Mouse (Mus musculus): Measurements from ENCODE around the gene Cd200r1. TPM values are rescaled to one million over a fixed set of nuclear protein-coding genes. Genes with fewer than 3 reads are reported as not detected.

Gene Cd200r1
- polyA plus RNA-seq, 1 experiment from 2014 or later: 0.69 TPM

DNA sequence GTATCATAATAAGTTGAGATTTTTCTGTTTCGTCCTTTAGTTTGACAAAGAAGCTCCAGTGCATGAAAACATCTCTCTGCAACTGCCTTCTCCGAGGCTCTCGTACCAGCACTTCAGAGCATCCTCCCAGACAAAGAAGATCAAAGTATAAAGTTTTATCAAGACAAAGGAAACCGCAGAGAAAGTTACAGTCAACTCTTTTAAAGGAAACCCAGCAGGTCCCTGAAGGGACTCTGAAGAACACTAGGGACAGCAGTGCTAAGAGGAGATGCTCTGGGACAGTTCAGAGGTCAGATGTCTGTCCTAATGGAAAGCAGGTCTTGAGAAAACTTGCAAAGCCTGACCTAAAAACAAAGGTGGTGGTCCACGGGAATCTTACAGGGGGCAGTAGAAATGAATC, 29.9 kb upstream of the Cd200r1 start:
- Histone ChIP-seq H3K4me3 (ENCODE audit: low read depth, low read length) (no peak overlapping the region), H3K27ac (ENCODE audit: low read depth, low read length) (0 out of 2 replicates have a peak overlapping the region, but pooled peaks have one; percentile 3), H3K27me3 (replicated peaks; ENCODE audit: control insufficient read depth, insufficient read depth, low read length) (no peaks in the 10 kb centered on the region), H3K9me3 (ENCODE audit: control insufficient read depth) (no peaks in the 10 kb centered on the region), H3K36me3 (ENCODE audit: control insufficient read depth, insufficient read depth) (peaks cover 70% of the 10 kb centered on the region), H3K9ac (ENCODE audit: low read depth, low read length) (no peak overlapping the region), H3K4me2 (replicated peaks; ENCODE audit: low read depth) (no peak overlapping the region), H3K4me1 (replicated peaks; ENCODE audit: control insufficient read depth, insufficient read depth, low read length) (no peaks in the 10 kb centered on the region)
- ATAC-seq: no peak
- no peak for TF ChIP-seq CTCF (IDR thresholded peaks at IDR 0.05; ENCODE audit: low read depth)
- 88% methylated on average over 5 of the region's 5 CpGs for WGBS

DNA sequence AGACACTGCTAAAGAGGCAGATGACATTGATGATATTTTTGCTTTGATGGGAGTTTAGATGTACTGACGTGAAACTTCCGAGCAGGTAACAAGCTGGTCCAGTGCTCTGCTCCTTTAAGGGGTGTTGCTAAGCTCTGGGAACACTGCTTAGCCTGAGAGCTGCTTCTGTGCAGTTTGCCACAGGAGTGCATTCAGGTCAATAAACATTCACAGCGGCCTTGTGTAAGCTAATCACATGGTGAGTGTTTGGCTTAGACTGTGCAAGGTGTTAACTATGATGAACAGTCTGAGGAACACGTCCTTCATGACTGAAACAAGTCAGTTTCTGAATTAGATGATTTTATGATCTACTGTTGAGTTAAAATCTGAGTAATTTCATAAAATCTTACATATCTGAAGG, 29.4 kb upstream of the Cd200r1 start:
- Histone ChIP-seq H3K4me3 (ENCODE audit: low read depth, low read length) (no peak overlapping the region), H3K9ac (ENCODE audit: low read depth, low read length) (no peak overlapping the region), H3K4me2 (replicated peaks; ENCODE audit: low read depth) (no peak overlapping the region), H3K27me3 (replicated peaks; ENCODE audit: control insufficient read depth, insufficient read depth, low read length) (no peaks in the 10 kb centered on the region), H3K9me3 (ENCODE audit: control insufficient read depth) (no peaks in the 10 kb centered on the region), H3K36me3 (ENCODE audit: control insufficient read depth, insufficient read depth) (peaks cover 67% of the 10 kb centered on the region), H3K4me1 (replicated peaks; ENCODE audit: control insufficient read depth, insufficient read depth, low read length) (no peaks in the 10 kb centered on the region), H3K27ac (ENCODE audit: low read depth, low read length) (0 out of 2 replicates have a peak overlapping the region, but pooled peaks have one; percentile 3)
- TF ChIP-seq CTCF (IDR thresholded peaks at IDR 0.05; ENCODE audit: low read depth): no peak
- WGBS: 70% methylated on average over 4 of the region's 4 CpGs
- ATAC-seq: peak; percentile 41; the same call in 1 of the 2 replicates

DNA sequence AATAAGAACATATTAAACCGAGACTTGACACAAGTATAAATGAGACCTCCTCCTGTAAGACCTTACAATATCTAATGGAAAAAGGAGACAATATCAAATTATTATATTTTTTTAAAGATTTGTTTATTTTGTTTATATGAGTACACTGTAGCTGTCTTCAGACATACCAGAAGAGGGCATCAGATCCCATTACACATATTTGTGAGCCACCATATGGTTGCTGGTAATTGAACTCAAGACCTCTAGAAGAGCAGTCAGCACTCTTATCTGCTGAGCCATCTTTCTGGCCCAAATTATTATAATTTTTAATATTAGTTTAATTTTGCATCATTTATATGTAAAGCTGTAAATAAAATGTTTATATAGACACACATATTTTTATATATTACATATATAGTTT, 22.8 kb upstream of the Cd200r1 start:
- Histone ChIP-seq H3K9ac (ENCODE audit: low read depth, low read length) (no peak overlapping the region), H3K9me3 (ENCODE audit: control insufficient read depth) (no peaks in the 10 kb centered on the region), H3K4me2 (replicated peaks; ENCODE audit: low read depth) (no peak overlapping the region), H3K4me1 (replicated peaks; ENCODE audit: control insufficient read depth, insufficient read depth, low read length) (0 out of 2 replicates have a peak, but pooled peaks cover 7% of the 10 kb centered on the region), H3K36me3 (ENCODE audit: control insufficient read depth, insufficient read depth) (peaks cover 29% of the 10 kb centered on the region), H3K27me3 (replicated peaks; ENCODE audit: control insufficient read depth, insufficient read depth, low read length) (no peaks in the 10 kb centered on the region), H3K4me3 (ENCODE audit: low read depth, low read length) (no peak overlapping the region), H3K27ac (ENCODE audit: low read depth, low read length) (no peak overlapping the region)
- TF ChIP-seq CTCF (IDR thresholded peaks at IDR 0.05; ENCODE audit: low read depth): peak; percentile 30
- WGBS: 93% methylated on average over 1 of the region's 1 CpGs
- no peak for ATAC-seq

GRCm38 (mm10) chr16:44745471-44745865, 20.1 kb upstream of the Cd200r1 start:
- Histone ChIP-seq H3K27me3 (replicated peaks; ENCODE audit: control insufficient read depth, insufficient read depth, low read length) (no peaks in the 10 kb centered on the region), H3K27ac (ENCODE audit: low read depth, low read length) (peak overlapping the region; percentile 96), H3K36me3 (ENCODE audit: control insufficient read depth, insufficient read depth) (peaks cover 8% of the 10 kb centered on the region), H3K9me3 (ENCODE audit: control insufficient read depth) (no peaks in the 10 kb centered on the region), H3K4me3 (ENCODE audit: low read depth, low read length) (peak overlapping the region; percentile 78), H3K4me2 (replicated peaks; ENCODE audit: low read depth) (peak overlapping the region; percentile 77), H3K4me1 (replicated peaks; ENCODE audit: control insufficient read depth, insufficient read depth, low read length) (0 out of 2 replicates have a peak, but pooled peaks cover 7% of the 10 kb centered on the region), H3K9ac (ENCODE audit: low read depth, low read length) (peak overlapping the region; percentile 84)
- peak; percentile 19 for ATAC-seq
- no peak for TF ChIP-seq CTCF (IDR thresholded peaks at IDR 0.05; ENCODE audit: low read depth)
- 5% methylated on average over 14 of the region's 14 CpGs for WGBS

GRCm38 (mm10) chr16:44745866-44746562, 19.5 kb upstream of the Cd200r1 start, which contains the start of gene Gtpbp8:
TSS of gene Gtpbp8 (minus strand) at chr16:44746363.
- TF ChIP-seq CTCF (IDR thresholded peaks at IDR 0.05; ENCODE audit: low read depth): no peak
- under 1% methylated on average over 47 of the region's 47 CpGs for WGBS
- Histone ChIP-seq H3K4me1 (replicated peaks; ENCODE audit: control insufficient read depth, insufficient read depth, low read length) (0 out of 2 replicates have a peak, but pooled peaks cover 7% of the 10 kb centered on the region), H3K36me3 (ENCODE audit: control insufficient read depth, insufficient read depth) (peaks cover 8% of the 10 kb centered on the region), H3K9ac (ENCODE audit: low read depth, low read length) (peak within 1 kb of the TSS; percentile 84), H3K4me2 (replicated peaks; ENCODE audit: low read depth) (peak within 1 kb of the TSS; percentile 77), H3K4me3 (ENCODE audit: low read depth, low read length) (peak within 1 kb of the TSS; percentile 78), H3K27ac (ENCODE audit: low read depth, low read length) (peak within 1 kb of the TSS; percentile 96), H3K27me3 (replicated peaks; ENCODE audit: control insufficient read depth, insufficient read depth, low read length) (no peaks in the 10 kb centered on the region), H3K9me3 (ENCODE audit: control insufficient read depth) (no peaks in the 10 kb centered on the region)
- ATAC-seq: peak; percentile 97

GRCm38 (mm10) chr16:44748007-44748406, 17.5 kb upstream of the Cd200r1 start:
- WGBS: 52% methylated on average over 3 of the region's 3 CpGs
- no peaks in the 10 kb centered on the region for H3K27me3 ChIP-seq (replicated peaks; ENCODE audit: control insufficient read depth, insufficient read depth, low read length)
- TF ChIP-seq CTCF (IDR thresholded peaks at IDR 0.05; ENCODE audit: low read depth): no peak
- no peak for ATAC-seq
- H3K4me3 ChIP-seq (ENCODE audit: low read depth, low read length): no peak overlapping the region
- no peak overlapping the region for H3K27ac ChIP-seq (ENCODE audit: low read depth, low read length)
- H3K4me2 ChIP-seq (replicated peaks; ENCODE audit: low read depth): no peak overlapping the region
- H3K4me1 ChIP-seq (replicated peaks; ENCODE audit: control insufficient read depth, insufficient read depth, low read length): 0 out of 2 replicates have a peak, but pooled peaks cover 7% of the 10 kb centered on the region
- no peak overlapping the region for H3K9ac ChIP-seq (ENCODE audit: low read depth, low read length)
- H3K9me3 ChIP-seq (ENCODE audit: control insufficient read depth): no peaks in the 10 kb centered on the region
- no peaks in the 10 kb centered on the region for H3K36me3 ChIP-seq (ENCODE audit: control insufficient read depth, insufficient read depth)
